Mouse (Mus musculus) midbrain, embryonic 10.5 days (tissue): ENCODE measurements around the gene 4930438A08Rik. TPM values are rescaled to one million over a fixed set of nuclear protein-coding genes. Genes with fewer than 3 reads are reported as not detected.
"Not testable (repeated sequence)": the region's sequence is repeated elsewhere in the genome, so short reads cannot be mapped to it uniquely, and the experiment has no call there.

Source experiments
- DNase-seq: peaks from one replicate; pipeline ENCODE4 v3.0.0-alpha.2; 2017; ENCODE audit warnings: low spot score
- H3K27ac ChIP-seq: fragments of 300-500 bp; sonication (generic); replicated peaks from 2 replicates; pipeline ENCODE4 v1.5.1; 2016; ENCODE audit warnings: mild to moderate bottlenecking
- H3K27me3 ChIP-seq: fragments of 300-500 bp; sonication (generic); 2 replicates; pipeline ENCODE4 v1.6.1; 2016; ENCODE audit warnings: low read depth, mild to moderate bottlenecking; ENCODE audit not compliant: poor library complexity, severe bottlenecking
- H3K36me3 ChIP-seq: fragments of 300-500 bp; sonication (generic); 2 replicates; pipeline ENCODE4 v1.6.1; 2016; ENCODE audit warnings: mild to moderate bottlenecking, moderate library complexity
- H3K4me1 ChIP-seq: fragments of 300-500 bp; sonication (generic); 2 replicates; pipeline ENCODE4 v1.6.1; 2016
- H3K4me3 ChIP-seq: fragments of 300-500 bp; sonication (generic); 2 replicates; pipeline ENCODE4 v1.5.1; 2016; ENCODE audit warnings: mild to moderate bottlenecking, moderate library complexity
- H3K9me3 ChIP-seq: fragments of 300-500 bp; sonication (generic); replicated peaks from 2 replicates; pipeline ENCODE4 v1.6.1; 2016; ENCODE audit warnings: mild to moderate bottlenecking
- WGBS: fragments of 180-500 bp; shearing (Covaris S2); methylation state at CpG from one replicate; pipeline ENCODE4 v1.1.7; 2016; 5-methylcytosine and 5-hydroxymethylcytosine counted together
- polyA plus RNA-seq: library from polyadenylated mRNA; unstranded; fragments of >200 nt; fragmentation: Nextera tagmentation; extraction: Ambion mirVana; gene quantifications from 2 replicates; pipeline ENCODE4 v1.2.1, GENCODE M21; 2016

The 4930438A08Rik gene
- polyA plus RNA-seq = not detected in 2 replicates

DNA sequence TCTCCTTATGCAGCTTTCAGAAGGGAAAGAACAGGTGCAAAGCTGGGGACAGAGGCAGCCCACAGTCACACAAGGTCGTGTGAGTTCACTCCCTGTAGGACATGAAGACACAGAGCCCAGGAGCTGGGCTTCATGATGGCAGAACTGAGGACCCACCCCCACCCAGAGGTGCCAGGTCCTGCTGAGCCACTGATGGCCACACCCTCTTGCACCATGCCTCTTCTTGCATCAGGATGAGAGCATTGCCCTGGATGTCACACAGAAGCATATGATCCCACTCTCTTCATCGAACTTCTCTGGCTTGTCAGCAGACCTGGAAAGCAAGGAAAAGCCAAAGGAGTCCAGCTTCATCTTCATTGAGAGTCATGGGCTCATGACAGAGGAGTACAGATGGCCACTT, at the start of gene 4930438A08Rik:
TSS of gene 4930438A08Rik (plus strand) at position 228 of the 400 bp plus-strand sequence.
- H3K9me3 ChIP-seq = no peaks in the 10 kb centered on the region
- H3K27me3 ChIP-seq = no peaks in the 10 kb centered on the region
- no peaks in the 10 kb centered on the region for H3K36me3 ChIP-seq
- H3K27ac ChIP-seq = 0 out of 2 replicates have a peak within 1 kb of the TSS, but pooled peaks have one; percentile 55
- 61% methylated on average over 2 of the region's 2 CpGs for WGBS
- H3K4me3 ChIP-seq = no peak within 1 kb of the TSS
- no peak for DNase-seq
- peaks cover 5% of the 10 kb centered on the region for H3K4me1 ChIP-seq

GRCm38 (mm10) chr11:58224872-58225271, 49.7 kb upstream of the 4930438A08Rik start:
- H3K27ac ChIP-seq, H3K4me3 ChIP-seq: not testable (repeated sequence)
- WGBS = 76% methylated on average over 2 of the region's 2 CpGs

DNA sequence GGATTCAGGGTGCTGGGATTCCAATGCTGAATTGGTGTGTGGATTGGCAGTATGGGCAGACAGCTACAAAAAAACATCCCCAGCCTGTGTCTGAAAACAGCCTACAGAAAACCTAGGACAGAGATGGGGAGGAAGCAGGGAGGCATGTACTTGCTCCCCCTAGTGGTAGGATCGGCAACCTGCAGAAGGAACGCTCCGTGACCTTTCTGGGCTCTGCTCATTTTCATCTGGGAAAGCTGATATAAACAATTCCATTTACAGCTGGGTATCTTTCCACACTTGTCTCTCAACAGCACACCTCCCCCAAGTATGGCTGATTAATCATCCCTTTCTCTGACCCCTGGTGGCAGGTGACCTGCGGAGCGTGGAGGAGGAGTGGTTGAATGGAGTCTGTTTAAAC, 48.9 kb upstream of the 4930438A08Rik start:
- H3K27ac ChIP-seq = no peak overlapping the region
- no peaks in the 10 kb centered on the region; the same call in 1 of the 2 replicates for H3K27me3 ChIP-seq
- H3K4me3 ChIP-seq = no peak overlapping the region
- no peaks in the 10 kb centered on the region for H3K36me3 ChIP-seq
- no peaks in the 10 kb centered on the region for H3K9me3 ChIP-seq
- WGBS = 14% methylated on average over 5 of the region's 5 CpGs
- peak; percentile 68 for DNase-seq
- peaks cover 12% of the 10 kb centered on the region for H3K4me1 ChIP-seq

More at GRCm38 (mm10) chr11:58224872-58225271, 49.7 kb upstream of the 4930438A08Rik start:
- H3K9me3 ChIP-seq, H3K36me3 ChIP-seq, H3K27me3 ChIP-seq, DNase-seq: not testable (repeated sequence)
- peaks cover 12% of the 10 kb centered on the region for H3K4me1 ChIP-seq

- Histone ChIP-seq H3K27ac (no peak overlapping the region), H3K4me3 (no peak overlapping the region), H3K4me1 (peaks cover 12% of the 10 kb centered on the region), H3K36me3 (no peaks in the 10 kb centered on the region), H3K27me3 (no peaks in the 10 kb centered on the region; the same call in 1 of the 2 replicates), H3K9me3 (no peaks in the 10 kb centered on the region)
- DNase-seq = no peak
Observed at GRCm38 (mm10) chr11:58226425-58226824, 48.2 kb upstream of the 4930438A08Rik start.

DNA sequence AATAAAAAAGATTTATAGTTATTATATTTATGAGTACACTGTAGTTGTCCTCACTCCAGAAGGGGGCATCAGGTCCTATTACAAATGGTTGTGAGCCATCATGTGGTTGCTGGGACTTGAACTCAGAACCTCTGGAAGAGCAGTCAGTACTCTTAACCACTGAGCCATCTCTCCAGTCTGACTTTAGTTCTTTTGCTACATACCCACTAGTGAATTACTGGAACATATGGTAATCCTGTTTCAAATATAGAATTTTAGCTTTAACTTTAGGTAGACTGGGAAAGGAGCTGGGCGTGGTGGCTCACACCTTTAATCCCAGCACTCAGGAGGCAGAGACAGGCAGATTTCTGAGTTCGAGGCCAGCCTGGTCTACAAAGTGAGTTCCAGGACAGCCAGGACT, 46.6 kb upstream of the 4930438A08Rik start:
- WGBS = 79% methylated on average over 2 of the region's 2 CpGs
- not testable (repeated sequence) for H3K27me3 ChIP-seq

DNA sequence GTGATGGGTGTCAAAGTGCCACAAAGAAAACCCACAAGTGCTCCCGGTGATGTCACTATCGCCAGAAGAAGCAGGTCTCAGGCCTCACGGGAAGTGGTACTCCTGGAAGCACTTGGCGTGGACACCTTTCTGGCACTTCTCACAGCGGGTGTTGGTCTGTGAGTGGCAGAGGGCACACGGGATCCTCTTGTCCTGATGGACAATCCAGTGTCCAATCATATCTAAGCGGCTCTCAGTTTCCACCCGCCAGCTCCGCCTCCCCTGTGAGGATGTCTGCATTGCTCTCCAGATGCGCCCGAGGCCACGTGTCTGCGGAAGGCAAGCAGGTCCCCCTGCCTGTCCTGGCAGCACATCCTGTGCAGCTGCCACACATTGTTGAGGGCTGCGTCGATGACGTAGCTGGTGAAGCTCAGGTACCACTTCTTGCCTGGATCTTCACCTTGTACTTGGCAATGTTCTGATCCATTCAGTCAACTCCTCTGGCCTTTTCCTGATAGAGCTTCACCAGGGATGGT, 44.1 kb upstream of the 4930438A08Rik start:
- Histone ChIP-seq H3K9me3 (no peaks in the 10 kb centered on the region), H3K4me1 (peaks cover 13% of the 10 kb centered on the region), H3K36me3 (no peaks in the 10 kb centered on the region), H3K27me3 (no peaks in the 10 kb centered on the region; the same call in 1 of the 2 replicates), H3K27ac (no peak overlapping the region), H3K4me3 (no peak overlapping the region)
- no peak for DNase-seq
- 71% methylated on average over 16 of the region's 16 CpGs for WGBS

More for the DNA sequence above, 46.6 kb upstream of the 4930438A08Rik start:
- H3K27ac ChIP-seq, H3K4me3 ChIP-seq, H3K9me3 ChIP-seq, DNase-seq, H3K36me3 ChIP-seq: not testable (repeated sequence)
- peaks cover 20% of the 10 kb centered on the region for H3K4me1 ChIP-seq

DNA sequence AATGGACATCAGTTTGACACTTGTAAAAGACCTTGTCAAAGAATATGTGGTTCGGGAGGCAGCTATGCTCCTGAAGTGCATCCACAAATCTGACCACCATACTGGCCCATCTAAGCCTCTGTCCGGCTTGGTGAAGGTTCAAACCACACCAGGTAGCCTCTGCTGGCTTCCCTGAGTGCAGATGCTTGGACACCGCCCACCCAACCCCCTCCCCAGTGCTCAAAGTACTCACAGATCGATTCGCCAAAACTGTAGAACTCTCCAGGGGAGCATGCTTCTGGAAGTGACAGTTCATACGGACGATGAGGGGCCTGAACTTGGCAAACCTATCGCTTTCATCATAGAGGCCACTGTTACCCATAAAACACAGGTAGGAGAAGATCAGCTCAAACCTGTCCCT, 43.4 kb upstream of the 4930438A08Rik start:
- no peak overlapping the region for H3K27ac ChIP-seq
- H3K4me3 ChIP-seq = no peak overlapping the region
- peaks cover 8% of the 10 kb centered on the region for H3K4me1 ChIP-seq
- no peaks in the 10 kb centered on the region; the same call in 1 of the 2 replicates for H3K27me3 ChIP-seq
- H3K36me3 ChIP-seq = no peaks in the 10 kb centered on the region
- no peak for DNase-seq
- WGBS = 89% methylated on average over 8 of the region's 8 CpGs
- H3K9me3 ChIP-seq = no peaks in the 10 kb centered on the region

DNA sequence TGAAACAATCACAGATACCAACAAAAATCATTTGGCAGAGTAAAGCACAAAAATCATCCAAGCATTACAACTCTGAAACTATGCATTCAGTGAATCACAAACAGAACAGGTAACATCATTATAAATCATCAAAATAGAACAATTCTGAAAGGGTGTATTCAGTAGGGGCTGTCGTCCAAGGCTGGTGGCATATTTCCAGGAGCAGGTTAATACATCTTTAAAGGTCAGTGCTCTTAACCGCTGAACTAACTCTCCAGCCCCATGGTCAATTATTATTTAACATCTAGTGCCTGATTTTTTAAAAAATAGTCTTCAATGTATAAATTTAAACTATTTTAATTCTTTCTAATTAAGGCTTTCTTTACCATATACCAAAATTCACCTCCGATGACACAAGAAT, 40.0 kb upstream of the 4930438A08Rik start:
- H3K4me3 ChIP-seq, H3K9me3 ChIP-seq, H3K27ac ChIP-seq, DNase-seq, H3K36me3 ChIP-seq, H3K27me3 ChIP-seq: not testable (repeated sequence)
- WGBS = 94% methylated on average over 3 of the region's 3 CpGs
- peaks cover 17% of the 10 kb centered on the region for H3K4me1 ChIP-seq

DNA sequence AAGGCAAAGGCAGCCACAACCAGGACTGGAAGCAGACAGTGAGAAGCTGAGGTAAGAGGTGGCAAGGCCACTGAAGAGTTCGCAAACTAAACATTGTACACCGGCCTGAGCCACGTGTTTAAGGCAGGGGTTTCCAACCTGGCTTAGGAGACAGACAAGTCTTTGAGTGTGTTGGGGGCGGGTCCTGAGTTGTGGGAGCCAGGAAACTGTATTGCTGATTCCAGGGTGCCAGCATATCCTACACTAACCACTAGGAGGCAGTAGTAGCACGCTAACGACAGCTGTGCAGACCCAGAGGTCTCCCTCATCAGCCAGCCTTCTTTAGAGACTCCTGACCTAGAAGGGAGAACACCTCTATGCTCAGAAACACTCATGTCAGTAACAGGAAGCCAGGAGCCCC, 39.4 kb upstream of the 4930438A08Rik start:
- WGBS = 8% methylated on average over 6 of the region's 6 CpGs
- no peak overlapping the region for H3K4me3 ChIP-seq

DNA sequence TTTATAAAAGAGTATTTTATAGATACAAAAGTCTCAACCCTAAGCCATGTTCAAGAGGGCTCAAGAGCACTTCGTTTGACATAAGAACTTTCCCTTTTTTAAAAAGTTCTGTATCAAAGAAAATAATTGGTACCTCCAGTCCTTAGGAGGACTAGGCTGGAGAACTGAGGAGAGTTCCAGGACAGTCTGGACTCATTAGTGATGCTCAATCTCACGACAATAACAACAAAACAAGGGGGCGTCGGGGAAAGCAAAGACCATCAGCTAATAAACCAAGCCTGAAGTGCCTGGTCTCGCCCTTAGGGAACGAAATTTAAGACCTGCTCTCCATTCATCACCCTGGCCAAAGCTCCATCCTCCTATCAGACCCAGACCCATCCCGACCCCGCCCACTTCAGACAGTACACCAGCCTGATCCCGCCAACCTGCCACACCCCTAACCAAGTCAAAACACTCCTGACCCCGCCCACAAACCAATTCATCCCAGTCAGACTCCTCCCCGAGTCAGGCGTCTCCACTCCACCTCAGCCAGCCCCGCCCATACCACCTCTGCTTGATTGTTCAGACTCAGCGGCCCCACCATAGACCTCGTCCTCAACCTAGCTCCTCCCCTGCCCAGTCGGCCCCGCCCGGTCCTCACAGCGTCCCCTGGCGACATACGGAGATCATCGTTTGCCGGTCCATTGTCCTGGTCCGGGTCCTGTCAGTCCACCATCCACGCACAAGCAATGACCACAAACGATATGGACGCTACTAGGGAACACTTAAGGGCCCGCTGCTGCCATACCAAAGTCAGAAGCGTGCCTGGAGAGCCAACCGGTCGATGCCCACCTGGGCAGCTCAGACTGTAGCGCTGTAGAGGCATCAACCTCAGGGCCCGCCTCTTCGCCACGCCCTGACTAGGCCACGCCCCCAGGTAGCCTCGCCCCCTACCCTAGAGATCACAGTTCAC, 35.5 kb upstream of the 4930438A08Rik start:
- WGBS = 2% methylated on average over 37 of the region's 37 CpGs
- peak overlapping the region; percentile 61 for H3K4me3 ChIP-seq
- no peaks in the 10 kb centered on the region for H3K36me3 ChIP-seq
- H3K9me3 ChIP-seq = no peaks in the 10 kb centered on the region
- peak overlapping the region; percentile 67 for H3K27ac ChIP-seq
- no peaks in the 10 kb centered on the region; the same call in 1 of the 2 replicates for H3K27me3 ChIP-seq
- H3K4me1 ChIP-seq = peaks cover 10% of the 10 kb centered on the region
- peak; percentile 79 for DNase-seq

More for the DNA sequence above, 39.4 kb upstream of the 4930438A08Rik start:
- no peaks in the 10 kb centered on the region for H3K36me3 ChIP-seq
- H3K9me3 ChIP-seq = no peaks in the 10 kb centered on the region
- H3K27ac ChIP-seq = no peak overlapping the region
- peaks cover 18% of the 10 kb centered on the region for H3K4me1 ChIP-seq
- H3K27me3 ChIP-seq = no peaks in the 10 kb centered on the region; the same call in 1 of the 2 replicates
- DNase-seq = peak; percentile 40

DNA sequence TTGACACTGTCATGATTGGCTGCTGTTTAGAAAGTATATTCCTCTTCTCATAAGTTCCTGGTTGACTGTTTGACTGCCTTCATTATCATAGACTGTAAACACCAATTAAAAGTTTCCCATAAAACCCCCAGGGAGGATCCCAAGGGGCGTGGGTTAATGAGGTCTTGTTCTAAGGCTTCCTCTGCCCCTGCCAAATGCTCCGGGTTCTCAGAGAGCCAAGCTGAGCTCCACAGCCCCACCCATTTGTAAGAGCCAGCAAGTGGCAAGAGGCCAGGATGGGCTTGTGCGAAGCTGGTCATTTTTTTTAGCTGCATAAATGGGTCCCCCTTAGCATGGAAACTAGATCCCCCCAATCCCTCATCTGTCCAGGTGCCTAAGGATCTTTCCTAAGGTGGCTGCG, 27.3 kb upstream of the 4930438A08Rik start:
- Histone ChIP-seq H3K27me3 (no peaks in the 10 kb centered on the region; the same call in 1 of the 2 replicates), H3K36me3 (no peaks in the 10 kb centered on the region), H3K27ac (no peak overlapping the region), H3K4me3 (no peak overlapping the region), H3K9me3 (no peaks in the 10 kb centered on the region), H3K4me1 (no peaks in the 10 kb centered on the region)
- DNase-seq = no peak
- WGBS = 62% methylated on average over 4 of the region's 4 CpGs

DNA sequence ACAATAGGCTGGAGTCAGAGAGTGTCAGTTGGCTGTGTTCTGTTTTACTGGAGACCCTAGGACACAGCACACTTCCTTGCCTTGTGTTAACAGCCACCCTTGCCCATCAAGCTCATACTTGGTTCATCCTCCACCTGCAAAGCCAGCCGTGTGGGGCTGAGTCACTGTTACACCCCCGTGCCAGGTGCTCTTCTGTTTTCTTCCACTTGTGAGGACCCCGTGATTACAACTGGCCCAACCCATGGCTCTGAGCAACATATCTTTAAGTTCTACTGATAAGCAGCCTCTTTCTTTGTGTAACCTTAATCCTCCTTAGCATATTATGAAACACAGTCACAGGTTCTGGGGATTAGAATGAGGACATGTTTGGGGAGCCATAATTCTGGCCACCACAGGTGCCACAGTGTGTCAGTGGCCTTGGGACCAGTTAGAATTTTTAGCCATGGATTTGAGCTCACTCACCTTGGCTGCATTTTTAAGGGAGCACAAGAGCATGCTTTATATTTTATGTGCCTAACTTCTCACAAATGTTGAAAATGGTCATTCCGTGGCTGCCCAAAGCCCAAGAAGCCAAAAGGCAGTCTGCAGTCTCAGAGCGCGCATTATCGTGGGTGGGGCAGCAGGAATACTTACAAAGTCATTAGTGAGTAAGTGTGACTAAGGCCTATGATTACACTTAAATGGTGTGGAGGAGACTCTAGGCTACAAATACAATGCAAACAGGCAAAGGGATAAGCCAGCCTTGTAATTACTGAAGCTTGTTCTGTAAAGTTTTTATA, 25.2 kb upstream of the 4930438A08Rik start:
- DNase-seq = no peak
- no peaks in the 10 kb centered on the region for H3K36me3 ChIP-seq
- no peaks in the 10 kb centered on the region for H3K9me3 ChIP-seq
- no peaks in the 10 kb centered on the region for H3K4me1 ChIP-seq
- H3K4me3 ChIP-seq = no peak overlapping the region
- H3K27me3 ChIP-seq = no peaks in the 10 kb centered on the region
- 83% methylated on average over 7 of the region's 7 CpGs for WGBS
- no peak overlapping the region for H3K27ac ChIP-seq
